Mouse (Mus musculus) stomach, embryonic 16.5 days (tissue): Measurements from ENCODE around the gene Hipk1. TPM values are rescaled to one million over a fixed set of nuclear protein-coding genes. Genes with fewer than 3 reads are reported as not detected.

Experiments
- ATAC-seq: fragments of 200-750 bp; cut with Nextera tagmentation; 2 replicates; pipeline ENCODE4 v1.8.0; 2017; ENCODE audit warnings: moderate number of reproducible peaks, moderate TSS enrichment; ENCODE audit not compliant: insufficient read depth, low FRiP score
- H3K27ac ChIP-seq: fragments of 300-500 bp; sonication (generic); 2 replicates; pipeline ENCODE4 v1.5.1; 2014; ENCODE audit warnings: low read length
- H3K27me3 ChIP-seq: fragments of 300-500 bp; sonication (generic); 2 replicates; pipeline ENCODE4 v1.6.1; 2014; ENCODE audit warnings: low read length, control low read depth, mixed read lengths; ENCODE audit not compliant: control insufficient read depth, insufficient read depth
- H3K36me3 ChIP-seq: fragments of 300-500 bp; sonication (generic); 2 replicates; pipeline ENCODE4 v1.6.1; 2014; ENCODE audit warnings: low read length; ENCODE audit not compliant: control insufficient read depth, insufficient read depth
- H3K4me1 ChIP-seq: fragments of 300-500 bp; sonication (generic); 2 replicates; pipeline ENCODE4 v1.6.1; 2014; ENCODE audit warnings: low read length, control low read depth, mixed read lengths; ENCODE audit not compliant: control insufficient read depth, insufficient read depth
- H3K4me2 ChIP-seq: fragments of 300-500 bp; sonication (generic); 2 replicates; pipeline ENCODE4 v1.6.1; 2014; ENCODE audit warnings: low read depth, low read length, mixed read lengths
- H3K4me3 ChIP-seq: fragments of 300-500 bp; sonication (generic); replicated peaks from 2 replicates; pipeline ENCODE4 v1.5.1; 2014; ENCODE audit warnings: mild to moderate bottlenecking, low read length
- H3K9ac ChIP-seq: fragments of 300-500 bp; sonication (generic); 2 replicates; pipeline ENCODE4 v1.6.1; 2014; ENCODE audit warnings: low read length
- H3K9me3 ChIP-seq: fragments of 300-500 bp; sonication (generic); replicated peaks from 2 replicates; pipeline ENCODE4 v1.6.1; 2016; ENCODE audit warnings: low read length, control low read depth; ENCODE audit not compliant: control insufficient read depth
- WGBS: fragments of 180-500 bp; shearing (Covaris S2); extraction: QIAGEN DNeasy Blood & Tissue Kit; methylation state at CpG from one replicate; pipeline ENCODE4 v1.1.7; 2014; 5-methylcytosine and 5-hydroxymethylcytosine counted together
- polyA plus RNA-seq: library from polyadenylated mRNA; unstranded; fragments of >200 nt; fragmentation: Nextera tagmentation; extraction: Ambion mirVana; gene quantifications from 2 replicates; pipeline ENCODE4 v1.2.1, GENCODE M21; 2015

The Hipk1 gene
- polyA plus RNA-seq, 1 experiment from 2014 or later, result 10.9 TPM

GRCm38 (mm10) chr3:103782844-103783609 lies 8.3 kb downstream of the Hipk1 start:
- H3K4me2 ChIP-seq, result no peak overlapping the region
- no peak overlapping the region for H3K4me3 ChIP-seq
- peak overlapping the region; percentile 67 for H3K27ac ChIP-seq
- ATAC-seq, result no peak
- H3K9me3 ChIP-seq, result no peaks in the 10 kb centered on the region
- peaks cover 17% of the 10 kb centered on the region; the same call in 1 of the 2 replicates for H3K4me1 ChIP-seq
- 61% methylated on average over 4 of the region's 4 CpGs for WGBS
- H3K36me3 ChIP-seq, result peaks cover 1% of the 10 kb centered on the region; the same call in 1 of the 2 replicates
- no peak overlapping the region for H3K9ac ChIP-seq
- no peaks in the 10 kb centered on the region for H3K27me3 ChIP-seq

GRCm38 (mm10) chr3:103780777-103781176 lies 10.6 kb downstream of the Hipk1 start:
- Histone ChIP-seq H3K36me3 (peaks cover 11% of the 10 kb centered on the region), H3K27ac (no peak overlapping the region), H3K9ac (no peak overlapping the region), H3K27me3 (no peaks in the 10 kb centered on the region), H3K4me3 (no peak overlapping the region), H3K9me3 (no peaks in the 10 kb centered on the region), H3K4me2 (no peak overlapping the region), H3K4me1 (peaks cover 12% of the 10 kb centered on the region; the same call in 1 of the 2 replicates)
- ATAC-seq, result no peak
- WGBS, result 75% methylated on average over 5 of the region's 5 CpGs

DNA sequence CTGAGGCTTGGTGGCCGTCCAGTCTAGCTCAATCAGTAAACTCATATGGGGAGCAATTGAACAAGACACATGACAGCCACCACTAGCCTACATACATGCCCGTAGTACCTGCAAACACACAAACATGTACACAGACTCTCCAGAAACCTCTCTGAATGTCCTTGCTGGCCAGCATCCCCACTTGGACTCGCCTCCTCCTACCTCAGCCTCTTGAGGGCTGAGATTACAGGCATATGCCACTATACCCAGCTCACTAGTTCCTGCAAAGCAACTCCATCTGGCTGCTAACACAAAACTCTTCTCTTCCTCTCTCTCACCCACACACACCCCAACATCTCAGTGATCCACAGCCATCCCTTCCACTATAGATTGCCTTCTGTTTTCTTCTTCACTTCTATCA lies 11.1 kb downstream of the Hipk1 start:
- no peaks in the 10 kb centered on the region for H3K27me3 ChIP-seq
- no peak for ATAC-seq
- no peaks in the 10 kb centered on the region for H3K9me3 ChIP-seq
- H3K9ac ChIP-seq, result no peak overlapping the region
- no peak overlapping the region for H3K27ac ChIP-seq
- peaks cover 11% of the 10 kb centered on the region for H3K36me3 ChIP-seq
- 91% methylated on average over 3 of the region's 3 CpGs for WGBS
- H3K4me2 ChIP-seq, result no peak overlapping the region
- peaks cover 12% of the 10 kb centered on the region; the same call in 1 of the 2 replicates for H3K4me1 ChIP-seq
- H3K4me3 ChIP-seq, result no peak overlapping the region

DNA sequence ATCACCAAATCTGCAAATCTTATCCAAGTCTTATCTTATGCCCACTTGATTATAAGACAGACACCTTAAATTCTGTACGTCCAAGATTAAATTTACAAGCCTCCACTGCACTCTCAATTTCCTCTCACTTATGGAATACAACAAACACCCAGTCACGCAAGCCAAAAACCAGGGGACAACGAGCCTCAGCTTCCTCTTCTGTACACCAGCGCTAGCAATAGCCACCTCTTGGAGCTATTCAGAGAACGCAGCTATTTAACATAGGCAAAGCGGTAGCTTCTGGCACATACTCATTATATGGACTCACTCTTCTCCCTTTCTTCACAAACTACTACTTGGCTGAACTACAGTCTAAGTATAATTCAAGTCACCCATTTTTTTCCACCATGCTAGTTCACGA lies 12.2 kb downstream of the Hipk1 start:
- Histone ChIP-seq H3K27me3 (no peaks in the 10 kb centered on the region), H3K4me2 (no peak overlapping the region), H3K4me3 (no peak overlapping the region), H3K36me3 (peaks cover 11% of the 10 kb centered on the region), H3K4me1 (peaks cover 12% of the 10 kb centered on the region; the same call in 1 of the 2 replicates), H3K27ac (no peak overlapping the region), H3K9me3 (no peaks in the 10 kb centered on the region), H3K9ac (no peak overlapping the region)
- WGBS, result 79% methylated on average over 7 of the region's 7 CpGs
- no peak for ATAC-seq

GRCm38 (mm10) chr3:103778660-103779059 lies 12.7 kb downstream of the Hipk1 start:
- no peaks in the 10 kb centered on the region for H3K9me3 ChIP-seq
- H3K27me3 ChIP-seq, result no peaks in the 10 kb centered on the region
- 70% methylated on average over 6 of the region's 6 CpGs for WGBS
- ATAC-seq, result no peak
- peaks cover 11% of the 10 kb centered on the region for H3K36me3 ChIP-seq
- H3K9ac ChIP-seq, result no peak overlapping the region
- H3K4me3 ChIP-seq, result no peak overlapping the region
- no peak overlapping the region for H3K4me2 ChIP-seq
- H3K27ac ChIP-seq, result no peak overlapping the region
- peaks cover 7% of the 10 kb centered on the region; the same call in 1 of the 2 replicates for H3K4me1 ChIP-seq

- Histone ChIP-seq H3K4me2 (no peak overlapping the region), H3K27ac (no peak overlapping the region), H3K36me3 (peaks cover 11% of the 10 kb centered on the region), H3K9me3 (no peaks in the 10 kb centered on the region), H3K4me3 (no peak overlapping the region), H3K4me1 (0 out of 2 replicates have a peak, but pooled peaks cover 3% of the 10 kb centered on the region), H3K9ac (no peak overlapping the region), H3K27me3 (no peaks in the 10 kb centered on the region)
- no peak for ATAC-seq
- WGBS, result 82% methylated on average over 11 of the region's 11 CpGs
Observed at GRCm38 (mm10) chr3:103777940-103778339, 13.4 kb downstream of the Hipk1 start.

- H3K4me3 ChIP-seq, result no peak overlapping the region
- 85% methylated on average over 15 of the region's 15 CpGs for WGBS
- no peak overlapping the region for H3K4me2 ChIP-seq
- H3K27ac ChIP-seq, result no peak overlapping the region
- ATAC-seq, result no peak
- no peaks in the 10 kb centered on the region for H3K27me3 ChIP-seq
- peaks cover 11% of the 10 kb centered on the region for H3K36me3 ChIP-seq
- no peaks in the 10 kb centered on the region for H3K9me3 ChIP-seq
- H3K4me1 ChIP-seq, result peaks cover 13% of the 10 kb centered on the region; the same call in 1 of the 2 replicates
- no peak overlapping the region for H3K9ac ChIP-seq
Observed at GRCm38 (mm10) chr3:103774009-103774408, 17.4 kb downstream of the Hipk1 start.

GRCm38 (mm10) chr3:103773508-103773907 lies 17.9 kb downstream of the Hipk1 start:
- no peak for ATAC-seq
- Histone ChIP-seq H3K9ac (no peak overlapping the region), H3K27ac (peak overlapping the region; percentile 32), H3K27me3 (no peaks in the 10 kb centered on the region), H3K36me3 (peaks cover 11% of the 10 kb centered on the region), H3K4me2 (no peak overlapping the region), H3K9me3 (no peaks in the 10 kb centered on the region), H3K4me3 (no peak overlapping the region), H3K4me1 (peaks cover 13% of the 10 kb centered on the region; the same call in 1 of the 2 replicates)
- WGBS, result 73% methylated on average over 3 of the region's 3 CpGs

GRCm38 (mm10) chr3:103772846-103773245 lies 18.5 kb downstream of the Hipk1 start:
- H3K27ac ChIP-seq, result peak overlapping the region; percentile 38; the same call in 1 of the 2 replicates
- 75% methylated on average over 4 of the region's 4 CpGs for WGBS
- H3K4me3 ChIP-seq, result no peak overlapping the region

More at GRCm38 (mm10) chr3:103772846-103773245, 18.5 kb downstream of the Hipk1 start:
- Histone ChIP-seq H3K9me3 (no peaks in the 10 kb centered on the region), H3K4me2 (no peak overlapping the region), H3K9ac (no peak overlapping the region), H3K27me3 (no peaks in the 10 kb centered on the region), H3K4me1 (peaks cover 13% of the 10 kb centered on the region; the same call in 1 of the 2 replicates), H3K36me3 (peaks cover 8% of the 10 kb centered on the region; the same call in 1 of the 2 replicates)
- ATAC-seq, result no peak
